Mouse (Mus musculus): ENCODE data around the gene Nudt1.
A peak's percentile ranks its signal among the peaks of the same experiment; 100 is the strongest.

Gene Nudt1

DNA sequence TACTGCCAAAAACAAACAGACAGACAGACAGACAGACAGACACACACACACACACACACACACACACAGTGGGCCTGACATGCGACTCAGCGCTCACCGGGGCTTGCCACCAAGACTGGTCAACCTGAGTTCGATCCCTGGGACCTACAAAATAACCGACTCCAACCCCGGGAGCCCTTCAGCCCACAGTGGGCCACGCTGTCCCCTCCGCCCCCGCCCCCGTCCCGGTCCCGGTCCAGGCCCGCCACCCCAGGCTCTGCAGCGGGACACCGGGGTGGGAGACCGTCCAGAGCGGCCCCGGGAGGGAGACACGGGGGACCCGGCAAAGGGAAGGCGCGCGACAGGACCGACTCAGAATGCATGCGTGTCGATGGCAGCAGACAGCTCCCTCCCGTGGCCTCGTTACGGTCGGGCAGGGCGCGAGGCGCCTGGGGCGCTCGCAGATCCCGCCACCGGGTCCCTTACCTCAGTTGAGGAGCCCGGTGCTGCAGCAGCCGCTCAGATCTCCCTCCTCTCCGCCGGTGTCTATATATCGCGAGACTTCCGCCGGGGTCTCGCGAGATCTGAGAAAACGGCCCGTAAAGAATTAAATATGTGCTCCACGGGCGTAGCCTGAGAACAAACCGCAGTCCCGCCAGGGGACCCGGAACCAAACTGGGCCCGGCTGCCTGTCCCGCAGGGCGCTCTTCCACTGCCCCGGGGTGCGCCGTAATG lies at the start of gene Nudt1, which contains the start of gene Mad1l1:
Nudt1 (plus strand) TSS at position 615 of the 714 bp plus-strand sequence.
Mad1l1 (minus strand) TSS at position 511 of the 714 bp plus-strand sequence.
- DNase-seq (ENCODE audit: extremely low read depth, low read depth): peak; percentile 92

GRCm38 (mm10) chr5:140276779-140277178 lies 44.7 kb upstream of the Nudt1 start:
- no peak for DNase-seq (ENCODE audit: extremely low read depth, low read depth)

DNA sequence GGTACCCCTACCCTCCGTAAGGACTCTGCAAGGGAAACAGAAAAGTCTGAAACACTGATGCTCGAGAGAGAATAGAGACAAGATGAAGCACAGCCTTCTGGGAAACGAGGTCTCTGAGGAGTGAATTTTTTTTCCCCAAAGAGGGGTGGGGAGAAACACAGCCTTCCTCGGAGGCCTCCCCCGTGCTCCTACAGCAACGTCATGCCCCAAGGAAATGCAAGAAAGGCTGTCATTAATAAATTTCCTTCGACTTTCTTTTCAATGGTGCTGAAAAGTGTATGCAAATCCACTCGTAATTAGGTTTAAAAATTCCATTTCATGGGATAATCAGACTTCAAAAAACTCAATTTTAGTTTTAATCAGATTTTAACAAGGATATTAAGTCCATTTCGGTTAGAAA lies 41.3 kb upstream of the Nudt1 start:
- no peak for DNase-seq (ENCODE audit: extremely low read depth, low read depth)

GRCm38 (mm10) chr5:140282376-140282775 lies 39.1 kb upstream of the Nudt1 start:
- DNase-seq (ENCODE audit: extremely low read depth, low read depth): no peak

DNA sequence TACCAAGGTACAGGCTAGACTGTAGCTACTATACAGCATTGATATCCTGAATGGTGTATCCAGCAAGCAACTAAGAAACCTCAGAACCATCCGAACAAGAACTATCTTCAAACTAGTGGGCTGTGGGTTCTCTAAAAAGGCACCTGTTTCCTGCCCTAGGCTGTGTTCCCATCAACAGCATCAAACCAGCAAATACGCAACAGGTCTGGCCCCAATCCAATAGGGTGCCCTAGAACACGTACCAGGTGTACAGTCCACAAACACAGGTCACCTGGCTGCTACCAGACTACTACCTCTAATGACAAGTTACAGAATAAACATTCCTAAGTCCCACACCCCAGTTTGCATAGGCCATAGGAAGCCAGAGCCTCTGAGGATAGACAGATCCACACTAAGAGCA lies 38.6 kb upstream of the Nudt1 start:
- DNase-seq (ENCODE audit: extremely low read depth, low read depth): no peak

DNA sequence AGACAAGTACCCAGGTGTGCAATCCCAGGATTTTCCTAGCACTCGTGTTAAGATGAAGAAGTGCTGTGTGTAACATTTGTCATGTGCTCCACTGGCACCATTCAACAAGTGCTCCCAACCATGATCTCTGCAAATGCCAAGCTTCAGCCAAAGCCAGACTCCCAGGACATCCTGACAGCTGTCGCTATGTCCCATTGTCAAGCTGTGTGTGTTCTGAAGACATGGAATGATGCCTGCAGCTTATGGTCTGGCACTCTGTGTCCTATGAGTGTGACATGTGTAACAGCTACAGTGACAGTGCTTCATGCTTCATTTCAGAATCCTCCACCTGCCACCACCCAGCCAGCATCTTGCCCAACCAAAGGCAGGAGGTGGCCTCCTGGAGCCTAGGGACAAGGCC lies 37.4 kb upstream of the Nudt1 start:
- DNase-seq (ENCODE audit: extremely low read depth, low read depth): no peak

GRCm38 (mm10) chr5:140284761-140285160 lies 36.7 kb upstream of the Nudt1 start:
- DNase-seq (ENCODE audit: extremely low read depth, low read depth): no peak

GRCm38 (mm10) chr5:140288287-140288686 lies 33.2 kb upstream of the Nudt1 start:
- no peak for DNase-seq (ENCODE audit: extremely low read depth, low read depth)

DNA sequence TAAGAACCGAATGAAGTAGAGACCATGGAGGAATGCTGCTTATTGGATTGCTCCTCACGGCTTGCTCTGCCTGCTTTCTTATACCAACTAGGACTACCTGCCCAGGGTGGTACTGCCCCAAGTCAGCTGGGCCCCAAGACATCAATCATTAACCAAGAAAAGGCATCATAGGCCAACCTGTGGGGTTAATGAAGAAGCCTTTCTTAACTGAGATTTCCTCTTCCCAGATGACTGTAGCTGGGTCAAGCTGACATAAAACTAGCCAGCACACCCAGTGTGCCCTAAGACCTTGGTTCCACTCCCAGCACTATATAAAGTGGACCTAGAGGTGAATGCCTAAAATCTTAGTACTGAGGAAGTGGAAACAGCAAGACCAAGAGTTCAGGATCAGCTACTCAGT lies 32.3 kb upstream of the Nudt1 start:
- DNase-seq (ENCODE audit: extremely low read depth, low read depth): no peak

- DNase-seq (ENCODE audit: extremely low read depth, low read depth): peak; percentile 12
Measured at GRCm38 (mm10) chr5:140292152-140292551, 29.3 kb upstream of the Nudt1 start.

DNA sequence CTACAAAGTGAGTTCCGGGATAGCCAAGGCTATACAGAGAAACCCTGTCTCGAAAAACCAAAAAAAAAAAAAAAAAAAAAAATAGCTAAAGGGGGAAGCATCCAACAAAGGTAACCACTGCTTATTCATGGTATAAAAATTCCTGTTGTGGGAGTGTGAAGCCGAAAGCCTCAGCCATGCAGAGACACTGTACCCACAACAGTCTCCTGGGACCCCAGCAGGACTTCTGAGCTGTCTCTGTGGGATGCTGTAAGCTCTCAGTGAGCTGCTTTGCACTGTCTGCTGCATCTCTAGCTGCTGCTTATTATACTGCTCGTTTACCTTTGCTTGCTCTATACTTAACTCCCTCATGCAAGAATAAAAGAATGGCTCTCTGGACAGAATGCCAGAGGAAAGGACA lies 23.2 kb upstream of the Nudt1 start:
- no peak for DNase-seq (ENCODE audit: extremely low read depth, low read depth)

DNA sequence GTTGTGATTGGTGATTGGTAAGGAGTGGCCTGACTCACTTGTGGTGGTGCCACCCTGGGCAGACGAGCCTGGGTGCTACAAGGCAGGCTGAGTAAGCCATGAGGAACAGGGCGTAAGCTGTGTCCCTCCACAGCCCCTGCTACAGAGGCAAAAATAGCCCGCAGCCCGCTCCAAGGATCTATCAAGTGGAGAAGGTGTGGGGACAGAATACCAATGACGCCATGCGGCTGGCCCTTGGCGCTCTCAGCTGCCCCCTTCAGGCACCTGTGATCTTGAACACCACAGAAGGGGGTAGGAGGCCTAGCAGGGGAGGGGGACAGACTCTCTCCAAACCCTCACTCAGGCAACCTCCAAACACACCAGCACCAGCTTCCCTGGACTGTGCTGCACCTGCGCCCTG lies 15.4 kb upstream of the Nudt1 start:
- DNase-seq (ENCODE audit: extremely low read depth, low read depth): no peak

GRCm38 (mm10) chr5:140307602-140308001 lies 13.9 kb upstream of the Nudt1 start:
- no peak for DNase-seq (ENCODE audit: extremely low read depth, low read depth)

DNA sequence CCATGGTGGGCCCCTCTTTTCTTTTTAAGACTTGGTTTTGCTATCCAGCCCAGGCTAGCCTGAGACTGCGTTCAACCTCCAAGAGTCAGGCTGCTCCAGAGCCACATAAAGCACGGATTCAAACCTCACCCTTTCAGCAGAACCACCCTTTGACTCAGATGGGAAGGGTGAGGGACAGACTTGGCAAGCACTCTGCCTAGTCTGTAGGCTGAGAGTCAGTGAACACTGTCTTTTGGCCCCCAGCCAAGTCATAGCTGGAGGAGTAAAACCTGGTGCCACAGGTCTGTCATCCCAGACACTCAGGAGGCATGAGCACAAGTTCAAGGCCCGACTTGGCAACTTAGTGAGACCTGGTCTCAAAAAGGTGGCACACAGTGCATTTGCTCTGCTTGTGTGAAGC lies 4.7 kb upstream of the Nudt1 start:
- DNase-seq (ENCODE audit: extremely low read depth, low read depth): no peak

GRCm38 (mm10) chr5:140321756-140322575 lies 510 bp downstream of the Nudt1 start:
- DNase-seq (ENCODE audit: extremely low read depth, low read depth): peak; percentile 40

GRCm38 (mm10) chr5:140324058-140324457 lies 2.6 kb downstream of the Nudt1 start:
- no peak for DNase-seq (ENCODE audit: extremely low read depth, low read depth)

- peak; percentile 62 for DNase-seq (ENCODE audit: extremely low read depth, low read depth)
Measured at GRCm38 (mm10) chr5:140331615-140332512, 10.4 kb downstream of the Nudt1 start, which contains the start of gene Mrm2. TSS of gene Mrm2 (minus strand) at chr5:140331898.

DNA sequence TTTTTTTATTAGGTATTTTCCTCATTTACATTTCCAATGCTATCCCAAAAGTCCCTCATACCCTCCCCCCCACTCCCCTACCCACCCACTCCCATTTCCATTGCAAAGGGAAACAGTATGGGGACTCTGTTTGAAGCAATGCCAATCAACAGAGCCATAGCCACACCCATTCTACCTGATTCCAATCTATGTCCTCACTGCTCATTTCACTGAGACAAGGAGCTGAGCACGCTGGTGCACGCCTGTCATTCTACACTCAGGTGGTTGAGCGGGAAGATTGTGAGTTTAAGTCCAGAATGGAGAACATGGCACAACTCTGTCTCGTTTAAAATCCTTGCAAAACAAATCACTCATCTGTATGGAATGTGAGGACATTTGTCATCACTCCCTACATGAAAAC lies 11.1 kb downstream of the Nudt1 start:
- no peak for DNase-seq (ENCODE audit: extremely low read depth, low read depth)

- peak; percentile 57 for DNase-seq (ENCODE audit: extremely low read depth, low read depth)
Measured at GRCm38 (mm10) chr5:140333631-140334030, 12.2 kb downstream of the Nudt1 start.

GRCm38 (mm10) chr5:140336680-140337079 lies 15.2 kb downstream of the Nudt1 start:
- DNase-seq (ENCODE audit: extremely low read depth, low read depth): no peak

- no peak for DNase-seq (ENCODE audit: extremely low read depth, low read depth)
Measured at GRCm38 (mm10) chr5:140338779-140339178, 17.3 kb downstream of the Nudt1 start.

Measured in MEL-GATA-1-ER (cell line).